Mouse (Mus musculus) Muller cell, postnatal 12 days (primary cell): ENCODE results near the gene Nabp2.

Experiments
- DNase-seq: peaks from one replicate; pipeline ENCODE4 v3.0.0-alpha.2; 2015; ENCODE audit errors: inconsistent ontology term

Nabp2 gene

GRCm38 (mm10) chr10:128358796-128359195, 52.5 kb downstream of the Nabp2 start:
- no peak for DNase-seq
